Mouse (Mus musculus): Measurements from ENCODE around the gene Ikzf4.

The Ikzf4 gene

GRCm38 (mm10) chr10:128645111-128646011, at the start of gene Ikzf4:
Gene Ikzf4 (minus strand): TSS chr10:128645991.
- H3K27me3 ChIP-seq (ENCODE audit: control insufficient read depth, insufficient read depth, low read length, poor library complexity, severe bottlenecking): no peaks in the 10 kb centered on the region
- H3K36me3 ChIP-seq (ENCODE audit: control insufficient read depth, insufficient read depth, low read length, poor library complexity, severe bottlenecking): no peaks in the 10 kb centered on the region
- DNase-seq (ENCODE audit: low read depth, low spot score): peak; percentile 36

- no peak for DNase-seq (ENCODE audit: low read depth, low spot score)
- H3K36me3 ChIP-seq (ENCODE audit: control insufficient read depth, insufficient read depth, low read length, poor library complexity, severe bottlenecking): peaks cover 3% of the 10 kb centered on the region
- no peaks in the 10 kb centered on the region for H3K27me3 ChIP-seq (ENCODE audit: control insufficient read depth, insufficient read depth, low read length, poor library complexity, severe bottlenecking)
Observed at GRCm38 (mm10) chr10:128695411-128695991, 49.7 kb upstream of the Ikzf4 start.

GRCm38 (mm10) chr10:128674469-128675008, 28.7 kb upstream of the Ikzf4 start:
- peak; percentile 74 for DNase-seq (ENCODE audit: low read depth, low spot score)
- Histone ChIP-seq H3K27me3 (ENCODE audit: control insufficient read depth, insufficient read depth, low read length, poor library complexity, severe bottlenecking) (no peaks in the 10 kb centered on the region), H3K36me3 (ENCODE audit: control insufficient read depth, insufficient read depth, low read length, poor library complexity, severe bottlenecking) (peaks cover 3% of the 10 kb centered on the region; the same call in 1 of the 2 replicates)

DNA sequence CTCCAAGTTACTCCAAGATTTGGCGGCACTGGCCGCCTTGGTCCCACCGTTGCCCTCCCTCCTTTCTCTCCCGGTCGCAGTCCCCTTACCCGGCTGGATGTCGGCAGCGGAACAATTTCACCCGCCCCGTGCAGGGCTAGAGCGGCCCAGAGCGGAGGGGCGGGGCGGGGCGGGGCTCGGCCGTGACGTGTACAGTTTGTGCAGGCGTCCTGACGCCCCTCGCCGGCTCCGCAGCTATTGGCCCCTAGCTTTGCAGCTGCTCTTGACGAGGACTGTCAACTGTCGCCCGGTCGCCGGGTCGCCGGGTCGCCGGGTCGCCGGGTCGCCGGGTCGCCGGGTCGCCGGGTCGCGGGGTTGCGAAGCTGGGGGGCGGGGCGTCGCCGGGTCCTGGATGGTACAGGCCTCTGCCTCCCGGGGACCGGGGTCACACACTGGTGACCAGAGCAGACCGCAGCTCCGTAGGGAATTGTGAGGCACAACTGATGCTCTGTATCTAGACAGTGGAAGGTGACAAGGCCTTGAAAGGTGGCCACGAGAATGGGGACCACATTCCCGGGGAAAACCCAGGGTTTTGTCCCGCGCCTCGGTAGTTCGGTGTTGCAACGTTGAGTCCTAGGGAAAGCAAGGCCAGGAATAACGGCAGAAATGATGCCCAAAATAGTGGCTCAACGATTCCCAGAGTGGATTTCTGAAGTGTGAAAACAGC, 28.1 kb upstream of the Ikzf4 start, which contains the start of gene Suox:
TSS of gene Suox (minus strand) at position 311 of the 706 bp plus-strand sequence.
- Histone ChIP-seq H3K36me3 (ENCODE audit: control insufficient read depth, insufficient read depth, low read length, poor library complexity, severe bottlenecking) (peaks cover 3% of the 10 kb centered on the region; the same call in 1 of the 2 replicates), H3K27me3 (ENCODE audit: control insufficient read depth, insufficient read depth, low read length, poor library complexity, severe bottlenecking) (no peaks in the 10 kb centered on the region)
- peak; percentile 86 for DNase-seq (ENCODE audit: low read depth, low spot score)

GRCm38 (mm10) chr10:128671148-128671547, 25.4 kb upstream of the Ikzf4 start:
- peaks cover under 1% of the 10 kb centered on the region; the same call in 1 of the 2 replicates for H3K36me3 ChIP-seq (ENCODE audit: control insufficient read depth, insufficient read depth, low read length, poor library complexity, severe bottlenecking)
- DNase-seq (ENCODE audit: low read depth, low spot score): no peak
- no peaks in the 10 kb centered on the region for H3K27me3 ChIP-seq (ENCODE audit: control insufficient read depth, insufficient read depth, low read length, poor library complexity, severe bottlenecking)

DNA sequence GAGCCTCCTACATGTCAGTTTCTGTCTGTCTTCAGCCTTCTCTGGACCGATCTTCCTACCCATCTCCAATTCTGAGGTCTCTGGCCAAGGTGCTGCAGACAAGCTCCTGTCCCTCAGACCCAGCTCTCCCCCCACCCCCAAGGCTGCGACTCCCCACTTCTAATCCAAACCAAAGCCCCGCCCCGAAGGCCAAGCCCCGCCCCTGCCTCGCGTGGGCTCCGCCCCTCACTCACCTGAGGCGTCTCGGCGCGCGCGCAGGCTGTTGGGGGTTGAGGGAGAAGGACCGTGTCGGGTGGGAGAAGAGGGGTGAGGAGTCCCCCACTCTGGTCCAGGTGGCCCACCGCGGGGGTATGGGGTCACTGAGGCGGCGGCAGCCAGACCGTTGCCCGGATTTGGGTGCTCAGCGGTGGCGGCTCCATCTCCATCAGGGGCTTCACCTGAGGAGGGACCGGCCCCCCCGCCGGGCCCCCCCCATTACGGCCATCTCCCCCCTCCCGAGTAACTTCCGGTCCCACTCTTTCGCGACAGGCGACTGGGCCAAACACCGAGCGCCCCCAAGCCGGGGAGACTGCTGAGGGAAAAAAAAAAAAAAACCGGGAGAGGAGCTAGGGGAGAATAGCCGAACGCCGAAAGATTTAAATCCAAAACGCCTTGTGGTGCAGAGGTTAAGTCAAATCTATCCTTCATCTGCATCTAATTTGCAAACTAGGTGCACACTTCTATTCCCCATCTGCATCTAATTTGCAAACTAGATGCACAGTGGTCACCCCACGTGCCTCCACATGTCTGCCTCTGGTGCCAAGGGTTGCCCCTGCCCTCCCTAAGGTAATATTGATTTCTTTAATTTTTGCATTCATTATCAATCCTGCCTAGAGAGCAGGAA, 23.2 kb upstream of the Ikzf4 start:
- no peaks in the 10 kb centered on the region for H3K36me3 ChIP-seq (ENCODE audit: control insufficient read depth, insufficient read depth, low read length, poor library complexity, severe bottlenecking)
- no peaks in the 10 kb centered on the region for H3K27me3 ChIP-seq (ENCODE audit: control insufficient read depth, insufficient read depth, low read length, poor library complexity, severe bottlenecking)
- peak; percentile 67 for DNase-seq (ENCODE audit: low read depth, low spot score)

DNA sequence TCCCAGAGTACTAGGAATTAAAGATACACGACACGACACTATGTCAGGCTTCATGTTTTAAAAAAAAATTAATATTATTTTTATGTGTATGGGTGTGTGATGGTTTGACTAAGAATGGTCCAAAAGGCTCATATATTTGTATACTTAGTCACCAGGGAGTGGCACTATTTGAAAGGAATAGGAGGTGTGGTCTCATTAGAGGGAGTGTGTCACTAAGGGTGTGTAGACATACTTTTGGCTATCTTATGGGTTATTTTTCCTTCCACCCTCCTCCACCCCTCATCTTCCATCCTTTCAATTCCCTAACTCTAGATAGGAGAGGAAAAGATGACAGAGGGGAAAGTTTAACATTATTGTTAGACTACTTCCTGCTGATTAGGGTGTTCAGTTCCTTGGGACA, 20.0 kb upstream of the Ikzf4 start:
- DNase-seq (ENCODE audit: low read depth, low spot score): no peak
- no peaks in the 10 kb centered on the region for H3K27me3 ChIP-seq (ENCODE audit: control insufficient read depth, insufficient read depth, low read length, poor library complexity, severe bottlenecking)
- H3K36me3 ChIP-seq (ENCODE audit: control insufficient read depth, insufficient read depth, low read length, poor library complexity, severe bottlenecking): no peaks in the 10 kb centered on the region

DNA sequence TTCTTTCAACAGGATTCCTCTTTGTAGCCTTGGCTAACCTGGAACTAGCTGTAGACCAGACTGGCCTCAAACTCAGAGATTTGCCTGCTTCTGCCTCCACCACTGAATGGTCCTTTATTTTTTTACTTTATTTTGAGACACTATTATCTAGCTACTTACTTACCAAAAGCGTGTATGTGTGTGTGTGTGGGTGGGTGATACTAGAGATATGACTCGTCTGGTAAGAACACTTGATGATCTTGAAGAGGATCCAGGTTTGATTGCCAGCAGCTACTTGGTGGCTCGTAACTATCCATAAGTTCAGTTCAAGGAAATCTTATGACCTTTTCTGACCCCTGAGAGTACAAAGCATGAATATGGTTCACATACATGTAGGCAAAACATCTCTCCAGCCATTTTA, 19.5 kb upstream of the Ikzf4 start:
- no peaks in the 10 kb centered on the region for H3K27me3 ChIP-seq (ENCODE audit: control insufficient read depth, insufficient read depth, low read length, poor library complexity, severe bottlenecking)
- DNase-seq (ENCODE audit: low read depth, low spot score): no peak
- no peaks in the 10 kb centered on the region for H3K36me3 ChIP-seq (ENCODE audit: control insufficient read depth, insufficient read depth, low read length, poor library complexity, severe bottlenecking)

GRCm38 (mm10) chr10:128664808-128665207, 19.0 kb upstream of the Ikzf4 start:
- Histone ChIP-seq H3K27me3 (ENCODE audit: control insufficient read depth, insufficient read depth, low read length, poor library complexity, severe bottlenecking) (no peaks in the 10 kb centered on the region), H3K36me3 (ENCODE audit: control insufficient read depth, insufficient read depth, low read length, poor library complexity, severe bottlenecking) (no peaks in the 10 kb centered on the region)
- no peak for DNase-seq (ENCODE audit: low read depth, low spot score)

- Histone ChIP-seq H3K36me3 (ENCODE audit: control insufficient read depth, insufficient read depth, low read length, poor library complexity, severe bottlenecking) (no peaks in the 10 kb centered on the region), H3K27me3 (ENCODE audit: control insufficient read depth, insufficient read depth, low read length, poor library complexity, severe bottlenecking) (no peaks in the 10 kb centered on the region)
- no peak for DNase-seq (ENCODE audit: low read depth, low spot score)
Observed at GRCm38 (mm10) chr10:128663441-128664220, 17.8 kb upstream of the Ikzf4 start.

GRCm38 (mm10) chr10:128662465-128662864, 16.7 kb upstream of the Ikzf4 start:
- no peaks in the 10 kb centered on the region for H3K27me3 ChIP-seq (ENCODE audit: control insufficient read depth, insufficient read depth, low read length, poor library complexity, severe bottlenecking)
- no peak for DNase-seq (ENCODE audit: low read depth, low spot score)

GRCm38 (mm10) chr10:128659490-128659889, 13.7 kb upstream of the Ikzf4 start:
- no peak for DNase-seq (ENCODE audit: low read depth, low spot score)
- H3K36me3 ChIP-seq (ENCODE audit: control insufficient read depth, insufficient read depth, low read length, poor library complexity, severe bottlenecking): no peaks in the 10 kb centered on the region
- H3K27me3 ChIP-seq (ENCODE audit: control insufficient read depth, insufficient read depth, low read length, poor library complexity, severe bottlenecking): no peaks in the 10 kb centered on the region; the same call in 1 of the 2 replicates

More at GRCm38 (mm10) chr10:128662465-128662864, 16.7 kb upstream of the Ikzf4 start:
- H3K36me3 ChIP-seq (ENCODE audit: control insufficient read depth, insufficient read depth, low read length, poor library complexity, severe bottlenecking): no peaks in the 10 kb centered on the region

- H3K27me3 ChIP-seq (ENCODE audit: control insufficient read depth, insufficient read depth, low read length, poor library complexity, severe bottlenecking): no peaks in the 10 kb centered on the region; the same call in 1 of the 2 replicates
- no peaks in the 10 kb centered on the region for H3K36me3 ChIP-seq (ENCODE audit: control insufficient read depth, insufficient read depth, low read length, poor library complexity, severe bottlenecking)
- no peak for DNase-seq (ENCODE audit: low read depth, low spot score)
Observed at GRCm38 (mm10) chr10:128657844-128658243, 12.1 kb upstream of the Ikzf4 start.
